Mouse (Mus musculus) kidney, postnatal 36 days (tissue): ENCODE data around the gene Adap1.

Experiments
- DNase-seq, 2 experiments: peaks; one replicate each; pipeline ENCODE4 v3.0.0; 2021 to 2022; ENCODE audit warnings: mixed read lengths in 2 of 2

Gene Adap1

GRCm38 (mm10) chr5:139283460-139284180 is 41.8 kb downstream of the Adap1 start:
- DNase-seq = no peak

DNA sequence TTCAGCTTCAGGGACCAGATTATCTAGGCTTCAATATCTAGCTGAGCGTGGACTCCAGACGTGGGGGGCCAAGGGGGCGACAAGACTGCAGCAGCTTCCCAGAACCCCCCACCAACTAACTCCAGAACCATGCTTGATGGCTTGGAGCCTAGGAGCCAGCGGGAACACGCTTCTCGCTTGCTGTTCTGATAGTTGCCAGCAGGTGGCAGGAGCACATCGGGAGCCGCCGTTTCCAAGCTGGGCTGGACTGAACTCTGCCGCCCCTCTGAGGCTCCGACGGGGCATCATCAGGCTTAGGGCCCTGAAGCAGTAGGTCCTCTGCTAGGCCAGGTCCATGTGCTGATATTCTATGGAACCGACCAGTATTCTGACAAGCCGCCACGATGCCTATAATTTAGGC is 43.2 kb downstream of the Adap1 start:
- peak; percentile 84 to 94 for DNase-seq

DNA sequence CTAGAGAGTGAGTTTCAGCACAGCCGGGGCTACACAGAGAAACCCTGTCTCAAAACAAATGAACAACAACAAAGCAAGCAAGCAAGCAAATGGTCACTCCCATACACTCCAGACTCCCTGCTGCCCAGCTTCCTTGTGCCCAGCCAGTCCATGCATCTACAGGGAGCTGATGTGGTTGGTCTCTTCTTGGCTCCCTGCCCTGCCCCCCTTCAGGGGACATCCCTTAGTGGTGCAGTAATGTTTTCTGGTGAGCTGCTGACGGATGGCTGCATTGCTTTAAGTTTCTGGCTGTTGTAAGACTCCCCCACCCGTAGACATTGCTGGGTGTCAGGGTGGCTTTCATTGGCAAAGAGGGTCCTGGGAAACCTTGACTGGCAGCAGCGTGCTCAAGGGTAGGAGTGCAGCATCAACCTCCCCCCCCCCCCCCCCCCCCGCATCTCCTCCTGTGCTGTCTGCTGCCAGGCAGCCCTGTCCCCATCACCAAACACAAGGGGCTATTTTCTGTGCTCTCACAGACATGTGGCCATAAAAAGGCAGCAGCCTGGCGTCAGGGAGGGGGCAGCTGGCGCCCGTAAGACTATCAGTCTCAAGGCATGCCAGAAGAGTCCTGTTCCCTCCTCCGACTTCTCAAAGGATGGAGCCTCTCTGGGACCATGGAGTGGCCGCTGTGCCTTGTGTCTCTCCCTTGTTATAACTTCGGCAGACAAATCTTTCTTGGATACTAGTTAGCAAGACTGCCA is 43.9 kb downstream of the Adap1 start:
- DNase-seq = no peak

DNA sequence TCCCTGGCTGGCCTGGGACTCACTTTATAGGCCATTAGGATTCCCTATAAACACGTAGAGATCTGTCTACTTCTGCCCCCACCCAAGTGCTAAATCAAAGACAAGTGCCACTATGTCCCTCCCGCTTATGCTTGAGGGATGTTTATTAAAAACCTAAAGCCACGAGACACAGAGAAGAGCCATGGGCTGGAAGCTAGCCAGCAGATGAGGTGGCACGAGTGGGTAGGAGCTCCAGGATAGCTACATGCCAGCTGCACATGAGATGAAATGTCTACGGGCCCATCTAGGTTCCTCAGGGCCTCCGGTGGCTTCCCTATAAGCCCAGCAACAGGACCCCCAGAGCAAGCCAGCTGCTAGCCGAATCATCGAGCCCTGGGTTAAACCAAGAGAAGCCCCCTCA is 48.1 kb downstream of the Adap1 start:
- no peak for DNase-seq

GRCm38 (mm10) chr5:139271994-139272554 is 53.3 kb downstream of the Adap1 start:
- no peak for DNase-seq

GRCm38 (mm10) chr5:139270806-139271521 is 54.5 kb downstream of the Adap1 start:
- DNase-seq = no peak

DNA sequence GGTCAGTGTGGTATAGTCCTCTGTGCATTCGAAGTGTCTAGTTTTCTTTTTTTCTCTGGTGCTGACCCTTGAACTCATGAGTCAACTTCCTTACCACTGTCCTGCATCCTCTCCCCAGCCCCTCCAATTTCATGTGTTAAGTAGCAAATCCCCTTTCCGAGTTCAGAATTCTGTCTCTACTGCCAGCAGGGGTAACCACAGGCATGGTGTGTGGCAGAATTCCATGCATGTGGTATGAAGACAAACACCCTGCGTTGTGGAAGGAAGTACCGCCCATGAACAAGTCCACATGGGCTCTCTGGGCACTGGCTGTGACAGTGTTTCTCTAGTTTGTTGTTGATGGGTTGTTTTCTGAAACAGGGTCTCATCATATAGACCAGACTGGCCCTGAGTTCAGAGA is 57.8 kb downstream of the Adap1 start:
- DNase-seq = no peak

DNA sequence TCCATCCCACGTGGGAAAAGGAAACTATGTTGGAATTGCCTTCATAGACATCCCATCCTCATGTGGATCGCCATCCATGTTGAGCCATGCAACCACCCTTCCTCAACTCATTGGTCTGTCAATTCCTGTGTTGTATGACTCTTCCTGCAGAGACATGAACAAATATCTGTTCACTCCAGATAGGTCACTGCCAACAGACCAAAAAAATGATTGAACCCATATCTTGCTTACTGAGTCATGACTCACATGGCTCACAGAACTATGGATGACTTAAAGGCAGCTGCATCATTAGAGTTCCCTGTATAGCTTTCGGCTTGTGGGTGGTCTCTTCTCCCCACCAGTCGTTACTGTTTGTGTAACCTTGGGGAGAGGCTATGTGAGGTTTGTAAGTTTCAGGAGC is 64.0 kb downstream of the Adap1 start:
- DNase-seq = no peak

GRCm38 (mm10) chr5:139259853-139260252 is 65.6 kb downstream of the Adap1 start:
- DNase-seq = peak; percentile 70 to 73

DNA sequence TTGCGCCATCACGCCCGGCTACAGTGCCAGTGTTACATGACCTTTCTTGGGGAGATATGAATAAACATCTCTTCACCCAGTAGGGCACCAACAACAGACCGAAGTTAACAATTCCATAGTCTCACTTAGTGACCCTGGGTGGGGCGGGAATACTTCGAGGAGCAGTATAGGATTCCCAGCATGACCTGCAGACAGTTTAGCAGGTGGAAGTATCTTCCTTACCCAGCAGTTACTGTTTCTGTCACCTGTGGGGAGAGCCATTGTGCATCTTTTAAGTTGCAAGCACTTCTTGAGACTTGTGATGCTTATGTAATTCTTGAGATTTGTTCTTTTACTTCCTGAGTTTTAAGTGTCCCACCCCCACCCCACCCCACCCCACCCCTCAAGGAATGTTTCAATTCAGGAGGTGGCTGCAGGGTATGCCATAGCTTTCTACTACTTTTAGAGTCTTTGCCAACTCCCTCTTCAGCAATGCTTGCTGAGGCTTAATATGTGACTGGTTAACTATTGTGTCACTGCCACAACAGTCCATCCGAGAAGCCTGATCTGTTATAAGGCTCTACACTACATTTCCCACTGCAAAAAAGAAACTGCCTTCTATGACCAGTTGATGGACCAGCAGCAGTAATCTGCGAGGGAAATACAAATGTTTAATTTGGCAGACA is 66.9 kb downstream of the Adap1 start:
- DNase-seq = peak in 1 of 2 experiments; percentile 14

GRCm38 (mm10) chr5:139257818-139258217 is 67.6 kb downstream of the Adap1 start:
- no peak for DNase-seq

DNA sequence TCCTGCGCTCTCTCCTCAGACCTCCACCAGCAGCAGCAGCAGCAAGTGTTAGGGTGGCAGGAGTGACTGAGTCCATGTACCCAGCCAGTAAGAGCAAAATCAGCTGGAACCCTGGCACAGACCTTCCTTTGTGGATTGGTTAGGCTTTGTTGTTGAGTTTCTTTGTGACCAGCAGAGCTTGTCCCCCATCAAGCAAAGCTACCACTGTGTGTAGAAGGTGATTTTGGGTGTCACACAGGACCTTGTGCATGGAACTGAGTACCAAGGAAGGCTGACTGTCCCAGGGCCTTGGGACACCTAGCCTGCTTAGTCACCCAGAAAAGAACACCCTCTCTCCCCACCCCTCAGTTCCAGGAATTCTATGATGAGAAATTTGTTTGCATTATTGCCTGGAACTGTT is 68.2 kb downstream of the Adap1 start:
- DNase-seq = no peak

DNA sequence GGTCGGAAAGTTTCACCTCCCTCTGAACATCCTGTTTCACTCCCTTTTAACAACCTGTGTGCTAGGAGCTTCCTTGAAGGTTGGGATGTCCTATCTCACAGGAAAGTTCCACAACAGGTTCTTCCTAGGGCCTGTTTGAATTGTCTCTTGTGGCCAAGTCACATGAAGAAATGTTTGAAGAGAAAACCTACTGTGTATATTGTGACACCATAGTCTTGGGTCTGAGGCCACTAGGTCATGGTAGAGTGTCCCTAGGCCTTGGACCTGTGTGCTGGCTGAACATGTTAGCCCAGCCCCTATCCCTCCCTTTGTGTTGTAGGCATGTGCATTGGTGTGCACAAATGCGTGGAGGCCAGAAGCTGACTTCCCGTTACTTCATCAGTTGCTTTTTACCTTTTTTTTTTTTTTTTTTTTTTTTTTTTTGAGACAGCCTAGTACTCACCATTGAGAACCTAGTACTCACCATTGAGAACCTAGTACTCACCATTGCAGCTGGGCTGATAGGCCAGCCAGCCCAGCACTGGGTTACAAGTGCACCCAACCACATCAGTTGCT is 69.1 kb downstream of the Adap1 start:
- no peak for DNase-seq

DNA sequence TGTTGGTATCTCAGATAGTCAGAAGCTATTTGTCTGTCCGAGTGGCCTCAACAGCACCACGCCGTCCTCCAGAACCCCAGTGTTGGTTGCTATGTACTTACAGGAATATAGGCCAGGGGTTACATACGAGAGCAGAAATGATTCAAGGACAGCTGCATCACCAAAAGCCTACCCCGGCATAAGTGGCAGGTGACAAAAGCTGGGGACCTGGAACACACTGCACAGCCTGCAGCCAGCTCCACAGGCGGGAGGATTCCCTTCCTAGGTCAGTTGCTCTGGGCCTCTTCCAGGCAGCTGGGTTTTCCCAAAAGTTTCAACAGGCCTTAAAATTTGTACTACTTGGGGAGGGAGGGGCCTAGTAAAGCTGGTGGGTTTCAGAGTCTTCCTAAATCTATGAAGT is 69.6 kb downstream of the Adap1 start:
- no peak for DNase-seq

GRCm38 (mm10) chr5:139254938-139255337 is 70.5 kb downstream of the Adap1 start:
- no peak for DNase-seq

DNA sequence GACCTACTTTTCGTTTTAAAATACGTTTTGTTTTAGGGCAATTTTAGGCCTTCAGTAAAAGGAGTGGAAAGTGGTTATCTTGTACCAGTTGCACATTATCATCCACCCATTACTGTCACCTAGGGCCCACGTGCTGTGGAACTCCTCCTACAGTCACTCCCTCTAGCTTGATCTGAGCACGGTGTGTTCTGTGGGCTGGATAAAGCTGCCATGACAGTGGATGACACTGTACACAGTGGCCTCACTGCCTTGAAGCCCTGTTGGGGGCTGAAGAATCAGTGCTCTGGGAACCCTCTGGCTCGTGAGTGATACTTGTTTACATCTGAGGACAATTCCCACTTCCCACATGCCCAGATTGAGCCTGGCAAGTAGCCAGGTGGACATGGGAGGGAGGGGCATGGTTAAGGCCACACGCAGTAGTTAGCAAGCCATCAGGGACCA is 72.1 kb downstream of the Adap1 start:
- DNase-seq = peak; percentile 27 to 58

DNA sequence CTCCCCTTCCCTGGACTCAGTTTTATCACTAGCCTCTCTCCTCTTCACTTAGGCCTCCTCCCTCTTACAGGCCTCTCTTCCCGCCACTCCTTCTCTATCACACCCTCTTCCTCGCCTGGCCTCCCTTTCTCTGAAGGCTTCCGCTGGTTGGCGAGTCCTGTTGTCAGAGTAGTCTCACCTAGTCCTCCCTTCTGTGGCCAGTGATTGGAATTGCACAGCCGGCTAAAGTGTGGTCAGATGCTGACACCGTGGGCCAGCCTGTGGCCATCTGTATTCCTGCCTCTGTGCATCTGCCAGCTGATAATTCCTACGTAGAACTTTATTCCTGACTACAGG is 72.5 kb downstream of the Adap1 start:
- DNase-seq = peak in 1 of 2 experiments; percentile 25

GRCm38 (mm10) chr5:139252081-139252909 is 73.1 kb downstream of the Adap1 start, which contains the start of gene Get4:
Gene Get4 (plus strand): TSS chr5:139252324.
- DNase-seq = peak; percentile 99 to 100

GRCm38 (mm10) chr5:139251736-139252080 is 73.7 kb downstream of the Adap1 start:
- DNase-seq = no peak

DNA sequence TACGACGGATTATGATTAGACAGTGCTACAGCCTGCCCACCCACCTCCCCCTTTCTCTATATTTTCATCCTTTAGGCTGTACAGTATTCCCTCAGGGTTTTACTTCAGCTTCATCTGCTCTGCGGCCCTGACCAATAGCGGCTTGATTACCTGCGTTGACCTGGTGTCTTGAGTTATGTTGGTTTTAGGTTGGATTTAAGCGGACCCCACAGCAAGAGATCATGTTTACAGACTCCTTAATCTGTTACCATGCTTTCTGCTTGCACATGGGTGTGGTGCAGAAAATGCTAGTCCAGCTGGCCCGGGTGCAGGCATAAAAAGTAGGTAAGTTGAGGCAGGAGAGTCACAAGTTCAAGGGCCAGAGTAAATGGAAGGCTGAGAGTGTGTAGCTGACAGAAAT is 74.1 kb downstream of the Adap1 start:
- DNase-seq = no peak

GRCm38 (mm10) chr5:139248846-139249245 is 76.6 kb downstream of the Adap1 start:
- DNase-seq = no peak

GRCm38 (mm10) chr5:139247767-139248166 is 77.7 kb downstream of the Adap1 start:
- DNase-seq = no peak
